Mouse (Mus musculus) WW6 (cell line): ENCODE measurements around the gene Arhgdia.
"Not testable (repeated sequence)": the region's sequence is repeated elsewhere in the genome, so short reads cannot be mapped to it uniquely, and the experiment has no call there.

Source experiments
- DNase-seq: peaks from one replicate; pipeline ENCODE4 v3.0.0-alpha.2; 2013; ENCODE audit warnings: low read depth, low spot score

The Arhgdia gene

GRCm38 (mm10) chr11:120613976-120614375, 32.6 kb upstream of the Arhgdia start:
- no peak for DNase-seq

- no peak for DNase-seq
Observed at GRCm38 (mm10) chr11:120613481-120613972, 32.1 kb upstream of the Arhgdia start.

GRCm38 (mm10) chr11:120612763-120613162, 31.3 kb upstream of the Arhgdia start:
- DNase-seq: no peak

GRCm38 (mm10) chr11:120610477-120611046, 29.1 kb upstream of the Arhgdia start:
- DNase-seq: no peak

- DNase-seq: no peak
Observed at GRCm38 (mm10) chr11:120609250-120609649, 27.8 kb upstream of the Arhgdia start.

- DNase-seq: no peak
Observed at GRCm38 (mm10) chr11:120608241-120609034, 27.0 kb upstream of the Arhgdia start, which contains the start of gene Npb. Gene Npb (plus strand): TSS chr11:120608477.

GRCm38 (mm10) chr11:120606764-120607163, 25.3 kb upstream of the Arhgdia start:
- DNase-seq: no peak

- DNase-seq: no peak
Observed at GRCm38 (mm10) chr11:120605667-120606066, 24.2 kb upstream of the Arhgdia start.

- no peak for DNase-seq
Observed at GRCm38 (mm10) chr11:120603545-120603944, 22.1 kb upstream of the Arhgdia start.

- no peak for DNase-seq
Observed at GRCm38 (mm10) chr11:120600716-120601115, 19.3 kb upstream of the Arhgdia start.

GRCm38 (mm10) chr11:120598990-120599549, 17.6 kb upstream of the Arhgdia start:
- no peak for DNase-seq

- peak; percentile 97 for DNase-seq
Observed at GRCm38 (mm10) chr11:120598283-120598989, 17.0 kb upstream of the Arhgdia start, which contains the start of the genes Alyref and Anapc11. Gene Alyref (minus strand): TSS chr11:120598365. Gene Anapc11 (plus strand): TSS chr11:120598421.

GRCm38 (mm10) chr11:120597240-120598235, 16.1 kb upstream of the Arhgdia start:
- no peak for DNase-seq

- no peak for DNase-seq
Observed at GRCm38 (mm10) chr11:120588531-120588930, 7.1 kb upstream of the Arhgdia start.

- DNase-seq: no peak
Observed at GRCm38 (mm10) chr11:120583937-120584336, 2.5 kb upstream of the Arhgdia start.

- not testable (repeated sequence) for DNase-seq
Observed at GRCm38 (mm10) chr11:120582982-120583293, 1.5 kb upstream of the Arhgdia start.

GRCm38 (mm10) chr11:120582268-120582981, 1.0 kb upstream of the Arhgdia start:
- DNase-seq: no peak

GRCm38 (mm10) chr11:120580871-120581331, 523 bp downstream of the Arhgdia start:
- DNase-seq: no peak

GRCm38 (mm10) chr11:120580190-120580589, 1.2 kb downstream of the Arhgdia start:
- DNase-seq: no peak
